In genomic region chr6:142377081-142377480, GRCm38 (mm10) we compare ENCODE assay signal across 11 mouse cellular contexts. TPM values are rescaled to one million over a fixed set of nuclear protein-coding genes. Genes with fewer than 3 reads are reported as not detected.
"Had no signal": no experiment of that assay in that cellular context is flagged by ENCODE, and none has a peak within 500 bp of the region (broad histone marks: within the 10 kb centered on the region; RNA-seq: fewer than 3 reads in every experiment).

No protein-coding gene starts in this region.

- DNase-seq: lung, adult 18-20 months; lung, embryonic 14.5 days; lung, postnatal 10 days; lung, postnatal 4 days; midbrain, embryonic 14.5 days; right cerebral cortex, postnatal 14 days; thymus, adult 2 months; thymus, postnatal 25 days; thymus, postnatal 4 days had no signal

RNA-seq across cellular contexts. Expression of gene Slco1a5, which starts 54.3 kb away (rescaled TPM):
- total RNA-seq: megakaryocyte, adult 5-6 weeks; megakaryocyte-erythroid progenitor cell, adult 5-6 weeks had no signal
